Mouse (Mus musculus) large intestine, adult 2 months (tissue): ENCODE measurements around the gene Tjp1. TPM values are rescaled to one million over a fixed set of nuclear protein-coding genes. Genes with fewer than 3 reads are reported as not detected.

Experiments
- DNase-seq: peaks from one replicate; pipeline ENCODE4 v3.0.0-alpha.2; 2012; ENCODE audit warnings: low read depth, low spot score
- WGBS: fragments of 180-500 bp; shearing (Covaris S2); methylation state at CpG from one replicate; pipeline ENCODE4 v1.1.7; 2018; 5-methylcytosine and 5-hydroxymethylcytosine counted together
- polyA plus RNA-seq: library from polyadenylated mRNA; depleted of rRNA; stranded (reverse); fragments of >200 nt; gene quantifications from 2 replicates; pipeline ENCODE4 v1.2.3, GENCODE M21; 2012

The Tjp1 gene
- polyA plus RNA-seq, 1 experiment, result 10.7 TPM

GRCm38 (mm10) chr7:65450158-65450557 lies 77.4 kb downstream of the Tjp1 start:
- 85% methylated on average over 5 of the region's 5 CpGs for WGBS
- DNase-seq, result no peak

- no peak for DNase-seq
These were observed 86.1 kb downstream of the Tjp1 start for GRCm38 (mm10) chr7:65441505-65441904.

GRCm38 (mm10) chr7:65439518-65439917 lies 88.1 kb downstream of the Tjp1 start:
- DNase-seq, result no peak
- WGBS, result 80% methylated on average over 8 of the region's 8 CpGs

More at GRCm38 (mm10) chr7:65441505-65441904, 86.1 kb downstream of the Tjp1 start:
- 46% methylated on average over 4 of the region's 4 CpGs for WGBS

GRCm38 (mm10) chr7:65438146-65438545 lies 89.4 kb downstream of the Tjp1 start:
- DNase-seq, result no peak
- 89% methylated on average over 5 of the region's 5 CpGs for WGBS

- no peak for DNase-seq
- 59% methylated on average over 3 of the region's 3 CpGs for WGBS
These were observed 90.7 kb downstream of the Tjp1 start for GRCm38 (mm10) chr7:65436921-65437320.

GRCm38 (mm10) chr7:65431018-65431695 lies 96.4 kb downstream of the Tjp1 start:
- 36% methylated on average over 9 of the region's 9 CpGs for WGBS
- no peak for DNase-seq

GRCm38 (mm10) chr7:65430401-65430800 lies 97.2 kb downstream of the Tjp1 start:
- no peak for DNase-seq
- WGBS, result 38% methylated on average over 8 of the region's 8 CpGs

- 74% methylated on average over 8 of the region's 8 CpGs for WGBS
- DNase-seq, result no peak
These were observed 103.1 kb downstream of the Tjp1 start for GRCm38 (mm10) chr7:65424519-65424918.

GRCm38 (mm10) chr7:65422456-65422855 lies 105.1 kb downstream of the Tjp1 start:
- DNase-seq, result no peak
- 87% methylated on average over 1 of the region's 1 CpGs for WGBS

GRCm38 (mm10) chr7:65421451-65421850 lies 106.1 kb downstream of the Tjp1 start:
- no peak for DNase-seq
- WGBS, result 53% methylated on average over 10 of the region's 10 CpGs

GRCm38 (mm10) chr7:65419926-65420325 lies 107.7 kb downstream of the Tjp1 start:
- DNase-seq, result no peak
- WGBS, result 82% methylated on average over 1 of the region's 1 CpGs

- 82% methylated on average over 3 of the region's 3 CpGs for WGBS
- no peak for DNase-seq
These were observed 108.6 kb downstream of the Tjp1 start for GRCm38 (mm10) chr7:65419012-65419411.

- DNase-seq, result no peak
These were observed 109.1 kb downstream of the Tjp1 start for GRCm38 (mm10) chr7:65418366-65418911.

GRCm38 (mm10) chr7:65417231-65418100 lies 110.1 kb downstream of the Tjp1 start:
- no peak for DNase-seq
- 59% methylated on average over 10 of the region's 10 CpGs for WGBS

More at GRCm38 (mm10) chr7:65418366-65418911, 109.1 kb downstream of the Tjp1 start:
- 75% methylated on average over 10 of the region's 10 CpGs for WGBS

GRCm38 (mm10) chr7:65416506-65416905 lies 111.1 kb downstream of the Tjp1 start:
- WGBS, result 91% methylated on average over 3 of the region's 3 CpGs
- no peak for DNase-seq

- 58% methylated on average over 13 of the region's 13 CpGs for WGBS
- no peak for DNase-seq
These were observed 113.3 kb downstream of the Tjp1 start for GRCm38 (mm10) chr7:65413946-65414945.

- WGBS, result 67% methylated on average over 7 of the region's 7 CpGs
- no peak for DNase-seq
These were observed 116.9 kb downstream of the Tjp1 start for GRCm38 (mm10) chr7:65410668-65411067.

GRCm38 (mm10) chr7:65406427-65406826 lies 121.2 kb downstream of the Tjp1 start:
- no peak for DNase-seq
- WGBS, result 56% methylated on average over 3 of the region's 3 CpGs

- WGBS, result 88% methylated on average over 5 of the region's 5 CpGs
- DNase-seq, result no peak
These were observed 125.1 kb downstream of the Tjp1 start for GRCm38 (mm10) chr7:65402516-65402915.
